Mouse (Mus musculus): ENCODE data around the gene Mroh2a. TPM values are rescaled to one million over a fixed set of nuclear protein-coding genes. Genes with fewer than 3 reads are reported as not detected.

The Mroh2a gene
- 0.39 and 1.1 TPM in 2 replicates for total RNA-seq (2015)
- total RNA-seq (2017): 0.10 and 0.17 TPM in 2 replicates

DNA sequence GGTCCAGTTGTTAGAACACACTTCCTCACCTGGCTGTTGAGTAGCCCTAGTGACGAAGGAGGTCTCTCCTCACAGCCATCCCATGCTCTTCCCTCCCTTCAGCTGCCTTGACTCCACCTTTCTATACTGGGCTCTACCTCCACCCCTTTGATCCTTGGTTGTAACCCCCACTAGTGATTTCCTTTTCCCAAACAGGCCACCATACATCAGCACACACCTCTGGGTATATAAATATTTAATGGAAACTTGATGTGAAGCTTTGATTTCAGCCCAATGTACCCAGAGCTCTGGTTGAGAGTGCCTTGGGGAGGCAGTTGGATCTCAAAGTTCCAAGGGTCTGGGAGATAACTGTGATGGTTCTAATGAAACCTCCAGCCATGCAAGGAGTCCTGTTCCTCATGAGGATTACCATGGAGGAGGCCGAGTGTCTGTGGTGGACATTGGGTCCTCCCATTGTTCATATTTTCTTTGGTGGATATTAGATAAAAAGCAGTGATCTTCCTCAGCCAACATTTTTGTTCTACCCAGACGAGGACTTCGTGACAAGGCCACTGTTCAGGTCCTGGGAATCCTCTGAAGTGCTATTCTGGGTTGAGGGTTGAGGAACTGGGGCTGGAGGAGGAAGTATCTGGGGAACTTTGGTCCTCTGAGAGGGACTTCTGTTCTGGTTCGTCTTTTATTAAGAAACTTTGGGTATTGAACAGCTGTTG, at the start of gene Mroh2a:
Mroh2a (plus strand) TSS at position 317 of the 710 bp plus-strand sequence.
- ATAC-seq (replicated peaks; ENCODE audit: poor library complexity): peak; percentile 52

DNA sequence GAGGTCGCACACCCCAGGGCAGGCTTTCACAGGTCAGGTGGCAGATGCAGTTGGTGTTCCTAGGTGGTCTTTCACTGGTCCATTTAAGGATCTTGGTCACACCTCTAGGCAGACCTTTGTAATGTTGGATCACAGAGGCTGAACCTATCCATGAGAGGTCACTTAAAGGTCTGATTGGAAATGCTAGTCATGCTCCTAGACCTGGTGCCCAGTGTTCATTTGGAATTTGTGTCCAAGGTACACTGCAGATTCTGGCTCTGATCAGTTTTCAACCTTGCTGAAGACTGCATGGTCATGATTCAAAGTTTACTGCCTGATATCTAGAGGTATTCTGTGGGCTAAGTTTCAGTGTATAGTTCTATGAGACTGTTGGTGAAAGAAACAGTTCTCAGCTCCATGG, 47.1 kb upstream of the Mroh2a start:
- no peak for ATAC-seq (replicated peaks; ENCODE audit: poor library complexity)

GRCm38 (mm10) chr1:88186325-88186935, 40.4 kb upstream of the Mroh2a start:
- no peak for ATAC-seq (replicated peaks; ENCODE audit: poor library complexity)

DNA sequence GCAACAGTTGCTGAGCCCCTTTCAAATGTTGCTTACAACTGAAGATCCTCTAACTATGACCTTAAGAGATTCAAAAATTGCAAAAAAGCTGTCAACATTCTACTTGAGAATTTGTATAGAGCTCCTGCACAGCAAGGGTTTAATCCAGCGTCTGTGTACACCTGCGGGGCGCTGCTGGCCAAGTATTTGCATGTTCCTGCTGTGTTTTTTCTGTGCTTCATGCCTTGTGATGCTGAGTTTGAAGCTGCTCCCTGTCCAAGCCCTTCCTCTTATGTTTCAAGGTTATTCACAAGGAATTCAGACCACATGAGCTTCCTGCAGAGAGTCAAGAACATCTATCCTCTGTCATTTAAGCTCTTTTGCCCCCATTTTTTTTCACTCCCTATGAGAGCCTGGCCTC, 34.6 kb upstream of the Mroh2a start:
- ATAC-seq (replicated peaks; ENCODE audit: poor library complexity): no peak

DNA sequence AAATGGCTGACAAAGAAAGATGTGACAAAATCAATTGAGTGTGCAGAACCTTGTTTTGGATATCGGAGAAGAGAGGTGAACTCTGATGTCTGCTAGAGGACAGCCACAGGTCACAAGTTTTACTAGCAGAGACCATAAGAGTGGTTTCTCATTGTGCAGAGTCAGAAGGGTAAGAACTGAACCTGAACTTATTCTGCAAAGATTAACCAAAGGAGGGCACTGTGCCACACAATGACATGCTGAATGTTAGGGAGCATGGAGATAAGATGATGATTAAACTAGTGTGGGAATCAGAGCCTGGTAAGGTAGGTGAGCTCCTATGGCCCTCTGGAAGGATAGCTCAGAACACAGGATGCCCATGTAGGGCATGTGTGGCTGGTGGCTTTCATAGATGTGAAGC, 31.1 kb upstream of the Mroh2a start:
- ATAC-seq (replicated peaks; ENCODE audit: poor library complexity): no peak

- no peak for ATAC-seq (replicated peaks; ENCODE audit: poor library complexity)
These were observed 29.3 kb upstream of the Mroh2a start for GRCm38 (mm10) chr1:88197443-88197842.

GRCm38 (mm10) chr1:88199996-88200395, 26.8 kb upstream of the Mroh2a start:
- no peak for ATAC-seq (replicated peaks; ENCODE audit: poor library complexity)

GRCm38 (mm10) chr1:88200456-88200855, 26.3 kb upstream of the Mroh2a start, which contains the start of gene Ugt1a2:
Ugt1a2 (plus strand) TSS chr1:88200601.
- no peak for ATAC-seq (replicated peaks; ENCODE audit: poor library complexity)

GRCm38 (mm10) chr1:88205294-88205922, 21.4 kb upstream of the Mroh2a start, which contains the start of gene Dnajb3:
Dnajb3 (minus strand) TSS chr1:88205782.
- ATAC-seq (replicated peaks; ENCODE audit: poor library complexity): peak; percentile 69

- peak; percentile 79 for ATAC-seq (replicated peaks; ENCODE audit: poor library complexity)
These were observed 19.8 kb upstream of the Mroh2a start for GRCm38 (mm10) chr1:88206843-88207479.

DNA sequence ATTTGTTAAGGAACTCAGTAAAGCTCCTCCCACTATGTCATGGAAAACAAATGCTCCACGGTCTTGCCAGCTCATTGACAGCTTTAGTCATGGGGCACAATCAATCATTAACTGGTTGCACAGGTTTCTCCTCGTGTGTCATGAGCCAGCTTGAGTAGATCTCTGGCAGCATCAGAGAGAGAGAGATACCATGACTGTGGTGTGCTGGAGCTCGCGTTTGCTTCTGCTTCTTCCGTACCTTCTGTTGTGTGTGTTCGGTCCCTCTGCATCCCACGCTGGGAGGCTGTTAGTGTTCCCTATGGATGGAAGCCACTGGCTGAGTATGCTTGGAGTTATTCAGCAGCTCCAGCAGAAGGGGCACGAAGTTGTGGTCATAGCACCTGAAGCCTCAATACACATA, 15.0 kb upstream of the Mroh2a start, which contains the start of gene Ugt1a1:
Ugt1a1 (plus strand) TSS at position 148 of the 400 bp plus-strand sequence.
- ATAC-seq (replicated peaks; ENCODE audit: poor library complexity): no peak

DNA sequence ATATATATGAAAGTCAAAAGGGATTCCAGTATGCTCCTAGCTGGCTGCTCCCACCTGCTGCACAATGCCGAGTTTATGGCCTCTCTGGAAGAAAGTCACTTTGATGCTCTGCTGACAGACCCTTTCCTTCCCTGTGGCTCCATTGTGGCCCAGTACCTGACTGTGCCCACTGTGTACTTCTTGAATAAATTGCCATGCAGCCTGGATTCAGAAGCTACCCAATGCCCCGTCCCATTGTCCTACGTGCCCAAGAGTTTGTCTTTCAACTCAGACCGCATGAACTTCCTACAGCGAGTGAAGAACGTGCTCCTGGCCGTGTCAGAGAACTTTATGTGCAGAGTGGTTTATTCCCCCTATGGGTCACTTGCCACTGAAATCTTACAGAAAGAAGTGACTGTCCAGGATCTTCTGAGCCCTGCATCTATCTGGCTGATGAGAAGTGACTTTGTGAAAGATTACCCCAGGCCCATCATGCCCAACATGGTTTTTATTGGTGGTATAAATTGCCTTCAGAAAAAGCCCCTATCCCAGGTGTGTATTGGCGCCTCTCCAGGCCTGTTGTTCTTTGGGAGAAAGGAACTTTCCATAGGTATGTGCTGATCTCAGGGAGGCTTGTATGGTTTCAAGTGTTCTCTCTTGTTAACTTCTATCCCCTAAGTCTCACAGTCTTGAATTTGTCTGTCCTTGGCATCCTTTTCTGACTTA, 14.3 kb upstream of the Mroh2a start:
- no peak for ATAC-seq (replicated peaks; ENCODE audit: poor library complexity)

DNA sequence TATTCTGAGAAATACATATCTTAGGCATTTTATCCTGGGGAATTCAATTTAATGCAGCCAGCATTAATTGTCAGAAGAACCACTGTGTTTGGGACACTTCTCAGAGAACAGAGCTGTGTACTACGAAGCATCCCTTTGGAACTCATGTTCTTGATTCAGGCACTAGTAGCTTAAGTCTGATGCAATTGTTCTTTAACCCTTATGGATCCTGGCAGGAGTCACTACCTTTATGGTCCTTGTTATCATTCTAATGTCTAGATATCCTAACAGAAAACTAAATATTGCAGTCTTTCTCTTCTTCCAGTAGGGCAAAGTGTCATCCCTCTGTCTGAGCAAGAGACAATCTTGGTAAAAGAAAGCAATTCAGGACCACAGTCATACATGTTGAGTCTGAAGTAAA, 13.7 kb upstream of the Mroh2a start:
- no peak for ATAC-seq (replicated peaks; ENCODE audit: poor library complexity)

DNA sequence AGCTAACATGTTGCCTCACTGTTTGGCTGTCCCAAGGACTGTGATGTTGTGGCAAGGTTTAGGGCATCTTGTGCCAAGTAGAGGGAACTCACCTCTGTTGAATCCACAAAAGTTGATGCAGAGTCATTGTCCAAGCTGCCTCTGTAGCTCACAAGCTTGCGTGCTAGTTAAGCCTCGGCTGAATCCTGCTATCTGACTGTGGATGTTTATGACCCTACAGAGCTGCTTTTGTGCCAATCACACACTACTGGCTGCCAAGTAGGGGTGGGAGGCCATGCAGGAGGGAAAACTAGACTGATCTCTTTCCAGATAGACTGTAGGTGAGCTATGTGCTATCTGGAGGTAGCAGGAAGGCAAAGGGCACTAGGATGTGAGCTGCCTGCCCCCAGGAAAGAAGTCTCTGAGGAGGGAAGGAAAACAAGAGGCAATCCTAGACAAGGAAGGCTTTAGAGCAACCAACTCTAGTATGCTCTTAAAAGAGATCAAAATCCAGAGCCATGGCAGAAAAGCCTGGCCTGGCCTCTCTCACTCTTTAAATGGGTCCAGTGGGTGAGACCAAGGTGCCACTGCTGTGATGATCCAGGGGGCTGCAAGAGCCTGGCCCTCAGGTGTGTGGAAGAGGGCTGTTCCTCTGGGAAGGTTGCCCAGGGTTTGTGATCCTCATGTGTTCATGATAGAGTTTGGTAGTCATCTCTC, 12.9 kb upstream of the Mroh2a start:
- ATAC-seq (replicated peaks; ENCODE audit: poor library complexity): 0 out of 2 replicates have a peak, but pooled peaks have one; percentile 4

DNA sequence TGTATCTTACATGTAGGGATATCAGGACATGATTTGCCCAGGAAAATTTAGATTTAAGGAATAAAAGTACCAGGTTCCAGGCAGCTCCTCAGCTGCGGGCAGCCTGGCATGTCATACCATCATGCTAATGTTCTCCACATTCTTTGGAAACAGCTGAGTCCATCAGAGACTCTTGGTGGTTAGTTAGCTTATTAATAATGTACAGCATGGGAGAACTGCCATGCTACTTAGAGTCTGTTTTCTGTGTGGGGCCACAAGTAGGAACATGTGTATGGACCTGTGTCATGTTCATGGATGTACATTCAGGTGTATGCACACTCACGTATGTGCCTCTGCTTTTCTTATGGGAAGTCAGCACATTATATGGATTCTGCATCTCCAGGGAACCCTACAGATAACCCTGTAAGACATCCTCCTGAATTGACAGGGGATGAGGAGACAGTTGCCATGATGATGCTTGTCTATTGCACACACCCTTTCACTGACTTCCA, 12.3 kb upstream of the Mroh2a start:
- no peak for ATAC-seq (replicated peaks; ENCODE audit: poor library complexity)

GRCm38 (mm10) chr1:88215466-88216380, 11.1 kb upstream of the Mroh2a start:
- no peak for ATAC-seq (replicated peaks; ENCODE audit: poor library complexity)

- no peak for ATAC-seq (replicated peaks; ENCODE audit: poor library complexity)
These were observed 10.2 kb upstream of the Mroh2a start for GRCm38 (mm10) chr1:88216551-88216950.

DNA sequence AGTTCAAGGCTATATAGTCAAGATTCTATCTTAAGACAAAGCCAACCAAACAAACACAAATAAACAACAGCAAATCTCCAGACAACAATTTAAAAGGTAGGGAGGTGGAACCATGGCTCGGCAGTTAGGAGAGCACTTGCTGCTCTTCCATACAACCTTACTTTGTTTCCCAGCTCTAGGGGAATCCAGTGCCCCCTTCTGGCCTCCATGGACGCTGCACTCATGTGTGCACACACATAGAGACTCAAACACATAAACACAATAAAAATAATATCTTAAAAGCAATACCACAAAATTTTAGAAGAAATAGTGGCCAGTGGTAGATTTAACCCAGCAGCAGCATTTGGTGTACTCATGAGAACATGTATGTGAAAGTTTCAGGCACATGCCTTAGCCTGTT, 9.6 kb upstream of the Mroh2a start:
- no peak for ATAC-seq (replicated peaks; ENCODE audit: poor library complexity)

DNA sequence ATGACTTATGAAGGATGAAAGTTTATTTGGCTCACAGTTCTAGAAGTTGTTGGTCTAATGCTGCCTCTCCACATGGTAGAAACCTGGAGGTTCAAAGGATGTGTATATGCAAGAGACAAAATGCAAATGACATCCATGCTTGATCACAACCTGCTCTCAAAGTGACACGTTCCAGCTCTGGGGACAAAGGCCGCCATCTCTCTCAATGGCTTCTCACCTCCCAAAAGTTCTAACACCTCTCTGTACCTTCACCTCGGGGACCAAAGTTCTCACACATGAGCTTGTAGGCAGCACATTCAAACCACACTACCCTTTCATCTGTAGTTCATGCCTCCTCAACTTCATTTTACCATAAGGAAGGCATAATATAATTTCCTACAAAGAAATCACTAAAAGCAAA, 9.2 kb upstream of the Mroh2a start:
- no peak for ATAC-seq (replicated peaks; ENCODE audit: poor library complexity)

Measured in megakaryocyte progenitor cell, adult 5-6 weeks (primary cell).